Mouse (Mus musculus) C2C12 (cell line): ENCODE measurements around the gene Timm44. TPM values are rescaled to one million over a fixed set of nuclear protein-coding genes. Genes with fewer than 3 reads are reported as not detected.
"Not testable (repeated sequence)": the region's sequence is repeated elsewhere in the genome, so short reads cannot be mapped to it uniquely, and the experiment has no call there.

Experiments used
- H3K27me3 ChIP-seq: one replicate; pipeline ENCODE4 v1.6.1; 2011; ENCODE audit not compliant: control insufficient read depth, insufficient read depth, insufficient read length
- H3K36me3 ChIP-seq: one replicate; pipeline ENCODE4 v1.6.1; 2011; ENCODE audit not compliant: control insufficient read depth, insufficient read depth
- H3K4me3 ChIP-seq: one replicate; pipeline ENCODE4 v1.5.1; 2011; ENCODE audit warnings: mild to moderate bottlenecking, control low read depth; ENCODE audit not compliant: poor library complexity, insufficient read depth, severe bottlenecking
- H3K79me2 ChIP-seq: one replicate; pipeline ENCODE4 v1.6.1; 2011; ENCODE audit not compliant: control insufficient read depth, insufficient read depth
- H3K79me3 ChIP-seq: one replicate; pipeline ENCODE4 v1.6.1; 2011; ENCODE audit warnings: low read depth, control low read depth
- H3ac ChIP-seq: one replicate; pipeline ENCODE3; 2011; ENCODE audit warnings: low read depth; ENCODE audit not compliant: control insufficient read depth, insufficient read length
- CEBPB ChIP-seq: IDR thresholded peaks from one replicate; pipeline ENCODE4 v1.6.1; 2011; ENCODE audit warnings: low read depth, mild to moderate bottlenecking, control low read depth, moderate library complexity
- CTCF ChIP-seq: IDR thresholded peaks from one replicate; pipeline ENCODE4 v1.5.1; 2011; ENCODE audit not compliant: control insufficient read depth, insufficient read depth, insufficient read length
- FOSL1 ChIP-seq: IDR thresholded peaks from one replicate; pipeline ENCODE4 v1.8.0; 2011; ENCODE audit warnings: mild to moderate bottlenecking, low read length; ENCODE audit not compliant: poor library complexity, insufficient read depth, severe bottlenecking
- MAX ChIP-seq: IDR thresholded peaks from one replicate; pipeline ENCODE4 v1.6.1; 2011; ENCODE audit warnings: mild to moderate bottlenecking, control low read depth
- MYOD1 ChIP-seq: IDR thresholded peaks from one replicate; pipeline ENCODE4 v1.6.1; 2011; ENCODE audit warnings: low read depth; ENCODE audit not compliant: control insufficient read depth, insufficient read length
- MYOG ChIP-seq: IDR thresholded peaks from one replicate; pipeline ENCODE4 v1.6.1; 2011; ENCODE audit not compliant: control insufficient read depth, insufficient read length; ENCODE audit errors: extremely low read depth
- USF1 ChIP-seq: IDR thresholded peaks from one replicate; pipeline ENCODE4 v1.6.1; 2011; ENCODE audit warnings: low read depth, mild to moderate bottlenecking, control low read depth, moderate library complexity
- polyA plus RNA-seq: library from polyadenylated mRNA; unstranded; fragments of >200 nt; fragmentation: generic; extraction: Trizol; gene quantifications from one replicate; pipeline ENCODE4 v1.2.1, GENCODE M21; 2012; ENCODE audit warnings: missing spikeins

Timm44 gene
- polyA plus RNA-seq, 1 experiment = 38.0 TPM

DNA sequence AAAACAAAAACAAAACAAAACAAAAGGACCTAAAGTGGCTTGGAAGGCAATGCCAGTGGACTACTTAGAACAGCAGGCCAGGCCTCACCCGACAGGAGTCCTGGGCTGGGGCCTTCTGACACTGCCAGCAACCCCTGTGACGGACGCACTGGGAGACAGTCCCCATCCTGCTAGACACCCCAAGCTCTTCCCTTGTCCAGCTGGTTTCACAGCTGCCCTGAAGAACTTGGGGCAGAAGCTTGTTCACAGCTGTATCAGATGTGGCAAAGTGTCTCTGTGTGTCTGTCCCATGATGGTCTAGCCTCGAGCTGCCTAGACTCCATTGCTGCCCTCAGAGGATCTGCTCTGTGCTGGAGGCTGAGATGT is 15.9 kb downstream of the Timm44 start:
- Histone ChIP-seq H3K4me3 (no peak overlapping the region), H3K36me3 (peaks cover 62% of the 10 kb centered on the region), H3K79me3 (no peaks in the 10 kb centered on the region), H3K27me3 (no peaks in the 10 kb centered on the region), H3K79me2 (peaks cover 5% of the 10 kb centered on the region), H3ac (no peak overlapping the region)
- TF ChIP-seq MAX (no peak), MYOD1 (no peak)

DNA sequence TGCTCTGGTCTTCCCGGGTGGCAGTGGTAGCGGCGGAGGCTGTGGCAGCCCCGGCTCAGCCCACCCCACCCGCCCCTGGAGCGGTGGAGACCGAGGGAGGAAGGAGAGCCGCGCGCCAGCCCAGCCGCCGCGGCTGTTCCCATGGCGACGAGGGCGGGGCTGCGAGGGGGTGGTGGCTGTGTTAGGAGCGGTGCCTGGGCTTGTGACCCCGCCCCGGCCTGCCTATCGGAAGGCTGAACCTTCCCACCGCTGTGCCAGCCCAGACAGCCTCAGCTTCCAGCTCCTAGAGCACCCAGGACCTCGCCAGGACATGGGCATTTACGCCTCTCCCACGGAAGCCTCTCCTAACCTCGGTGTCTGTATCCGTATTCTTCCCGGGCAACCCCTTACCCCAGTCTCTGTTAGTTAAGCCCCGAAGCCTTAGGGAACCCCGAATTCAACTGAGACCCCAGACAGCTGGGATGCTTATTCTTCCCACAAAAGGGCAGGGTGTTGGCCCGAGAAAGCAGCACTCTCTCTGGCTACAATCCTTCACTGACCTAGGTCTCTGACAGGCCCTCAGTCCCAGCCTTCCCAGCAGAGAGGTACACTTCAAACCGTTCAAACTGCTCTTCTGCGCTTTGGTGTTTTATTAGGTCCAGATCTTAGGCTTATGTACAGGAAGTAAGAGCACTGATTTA is 16.4 kb downstream of the Timm44 start, which contains the start of gene Ctxn1:
Gene Ctxn1 (minus strand): TSS at position 150 of the 680 bp plus-strand sequence.
- Histone ChIP-seq H3K36me3 (peaks cover 62% of the 10 kb centered on the region), H3K79me2 (peaks cover 10% of the 10 kb centered on the region), H3K27me3 (no peaks in the 10 kb centered on the region), H3ac (peak within 1 kb of the TSS; percentile 69), H3K4me3 (peak within 1 kb of the TSS; percentile 53), H3K79me3 (peaks cover 3% of the 10 kb centered on the region)
- TF ChIP-seq FOSL1 = no peak
- no peak for TF ChIP-seq MYOG
- no peak for TF ChIP-seq CEBPB

DNA sequence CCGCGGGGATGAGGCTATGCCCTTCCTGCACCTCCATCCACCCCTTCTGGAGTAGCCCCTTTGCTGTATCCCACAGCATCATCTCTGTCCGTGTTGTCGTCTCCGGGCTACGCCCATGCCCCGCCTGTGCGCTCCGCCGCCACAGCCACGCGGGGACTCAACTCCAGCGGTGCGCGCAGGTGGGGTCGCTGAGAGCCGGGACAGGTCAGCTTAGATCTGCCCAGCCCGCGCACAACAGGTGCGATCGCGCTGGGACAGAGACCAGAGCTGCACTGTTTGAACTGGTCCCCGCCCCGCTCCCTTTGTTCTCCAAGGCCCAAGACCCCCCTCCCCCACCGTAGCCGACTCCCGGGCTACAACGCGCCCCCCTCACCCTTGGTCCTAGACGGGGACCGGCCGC is 17.0 kb downstream of the Timm44 start:
- peaks cover 16% of the 10 kb centered on the region for H3K79me2 ChIP-seq
- H3K4me3 ChIP-seq = peak overlapping the region; percentile 53
- no peak for TF ChIP-seq CEBPB
- TF ChIP-seq MYOG = no peak
- TF ChIP-seq FOSL1 = no peak
- TF ChIP-seq CTCF = no peak
- no peak for TF ChIP-seq USF1
- no peak for TF ChIP-seq MAX
- TF ChIP-seq MYOD1 = no peak
- peaks cover 8% of the 10 kb centered on the region for H3K79me3 ChIP-seq
- peak overlapping the region; percentile 69 for H3ac ChIP-seq
- no peaks in the 10 kb centered on the region for H3K27me3 ChIP-seq
- H3K36me3 ChIP-seq = peaks cover 59% of the 10 kb centered on the region

- TF ChIP-seq FOSL1 (no peak), CTCF (peak; percentile 97), USF1 (no peak), MAX (peak; percentile 56), CEBPB (no peak)
Measured at GRCm38 (mm10) chr8:4258233-4258632, 17.5 kb downstream of the Timm44 start.

DNA sequence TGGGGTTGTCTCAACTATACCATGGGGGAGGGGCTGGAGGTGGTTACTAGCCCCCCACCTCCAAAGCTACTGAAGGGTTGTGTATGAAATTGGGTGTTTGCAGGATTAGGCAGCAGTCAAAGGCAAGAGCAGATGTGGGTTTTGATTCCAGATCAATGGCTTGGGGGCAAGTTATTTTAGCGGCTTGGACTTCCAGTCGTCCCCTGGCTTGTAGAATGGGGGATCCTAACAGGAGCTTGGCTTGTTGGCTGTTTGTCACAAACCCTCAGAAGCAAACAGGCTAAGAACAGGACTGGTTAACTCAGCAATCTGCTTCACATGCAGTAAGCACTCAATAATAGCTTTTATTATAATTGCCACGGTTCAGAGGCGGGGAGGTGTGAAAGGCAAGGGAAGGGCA is 18.4 kb downstream of the Timm44 start:
- Histone ChIP-seq H3K27me3 (no peaks in the 10 kb centered on the region), H3K79me3 (peaks cover 10% of the 10 kb centered on the region), H3ac (no peak overlapping the region), H3K79me2 (peaks cover 21% of the 10 kb centered on the region), H3K36me3 (peaks cover 48% of the 10 kb centered on the region), H3K4me3 (no peak overlapping the region)
- TF ChIP-seq MAX (no peak), MYOD1 (no peak), FOSL1 (no peak), CEBPB (no peak), USF1 (no peak), MYOG (no peak), CTCF (no peak)

More at GRCm38 (mm10) chr8:4258233-4258632, 17.5 kb downstream of the Timm44 start:
- Histone ChIP-seq H3ac (peak overlapping the region; percentile 69), H3K79me2 (peaks cover 20% of the 10 kb centered on the region), H3K27me3 (no peaks in the 10 kb centered on the region), H3K79me3 (peaks cover 10% of the 10 kb centered on the region), H3K36me3 (peaks cover 54% of the 10 kb centered on the region), H3K4me3 (peak overlapping the region; percentile 53)

DNA sequence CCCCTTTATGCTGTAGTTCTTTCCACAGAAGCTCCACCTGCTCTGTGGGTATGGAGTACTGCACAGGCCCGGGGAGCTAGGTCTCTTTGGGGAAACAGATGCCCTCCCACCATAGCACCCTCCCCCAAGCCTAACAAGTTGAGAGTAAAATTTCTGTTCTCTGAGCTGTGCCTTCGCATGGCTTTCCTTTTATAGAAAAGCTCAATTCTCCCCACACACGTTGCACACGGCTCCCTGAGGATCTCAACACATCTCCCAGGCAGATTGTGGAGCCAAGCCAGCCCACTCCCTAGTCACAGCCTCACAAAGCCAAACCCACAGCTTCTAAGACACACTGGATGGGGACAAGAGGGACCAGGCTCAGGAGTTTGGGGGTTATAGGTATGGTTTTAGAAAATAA is 18.8 kb downstream of the Timm44 start:
- no peak for TF ChIP-seq FOSL1
- TF ChIP-seq MYOD1 = no peak
- no peak for TF ChIP-seq USF1
- no peak for TF ChIP-seq CEBPB
- TF ChIP-seq MYOG = no peak
- TF ChIP-seq CTCF = no peak
- no peak for TF ChIP-seq MAX
- H3K4me3 ChIP-seq = no peak overlapping the region

DNA sequence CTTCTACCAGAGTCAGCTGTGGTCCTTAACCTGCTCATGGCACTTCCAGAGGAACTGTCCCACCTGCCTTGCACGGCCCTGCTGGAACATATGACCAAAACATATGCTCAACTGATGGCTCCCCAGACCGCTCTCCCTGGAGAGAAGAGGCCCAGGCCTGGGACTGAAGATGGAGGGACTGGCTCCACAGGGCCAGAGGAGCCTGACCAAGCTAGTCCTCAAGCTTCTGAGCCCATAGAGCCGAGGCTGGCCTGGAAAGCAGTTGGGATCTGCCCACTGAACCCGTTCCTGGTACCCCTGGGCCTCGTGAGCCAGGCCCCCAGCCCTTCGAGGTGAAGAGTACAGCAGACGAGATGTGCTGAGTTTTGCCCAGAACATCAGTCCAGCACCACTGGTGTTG is 20.2 kb downstream of the Timm44 start:
- H3K79me2 ChIP-seq = peaks cover 21% of the 10 kb centered on the region
- H3K27me3 ChIP-seq, H3ac ChIP-seq, H3K4me3 ChIP-seq: not testable (repeated sequence)
- peaks cover 30% of the 10 kb centered on the region for H3K36me3 ChIP-seq
- H3K79me3 ChIP-seq = peaks cover 11% of the 10 kb centered on the region

More for the DNA sequence above, 18.8 kb downstream of the Timm44 start:
- Histone ChIP-seq H3ac (no peak overlapping the region), H3K36me3 (peaks cover 44% of the 10 kb centered on the region), H3K79me2 (peaks cover 21% of the 10 kb centered on the region), H3K27me3 (no peaks in the 10 kb centered on the region), H3K79me3 (peaks cover 10% of the 10 kb centered on the region)
